Mouse (Mus musculus) hindbrain, embryonic 13.5 days (tissue): ENCODE data around the gene Rpl12. TPM values are rescaled to one million over a fixed set of nuclear protein-coding genes. Genes with fewer than 3 reads are reported as not detected.
"Not testable (repeated sequence)": the region's sequence is repeated elsewhere in the genome, so short reads cannot be mapped to it uniquely, and the experiment has no call there.

ENCODE experiments used
- ATAC-seq: fragments of 200-750 bp; cut with Nextera tagmentation; 2 replicates; pipeline ENCODE4 v1.8.0; 2017; ENCODE audit warnings: moderate TSS enrichment; ENCODE audit not compliant: low FRiP score
- H3K27ac ChIP-seq: fragments of 300-500 bp; sonication (generic); 2 replicates; pipeline ENCODE4 v1.5.1; 2015; ENCODE audit warnings: inconsistent platforms, mild to moderate bottlenecking, moderate library complexity
- H3K27me3 ChIP-seq: fragments of 300-500 bp; sonication (generic); 2 replicates; pipeline ENCODE4 v1.6.1; 2015; ENCODE audit warnings: mild to moderate bottlenecking, inconsistent platforms
- H3K36me3 ChIP-seq: fragments of 300-500 bp; sonication (generic); 2 replicates; pipeline ENCODE4 v1.6.1; 2015; ENCODE audit warnings: mild to moderate bottlenecking, inconsistent platforms
- H3K4me1 ChIP-seq: fragments of 300-500 bp; sonication (generic); replicated peaks from 2 replicates; pipeline ENCODE4 v1.6.1; 2015; ENCODE audit warnings: inconsistent platforms
- H3K4me2 ChIP-seq: fragments of 300-500 bp; sonication (generic); 2 replicates; pipeline ENCODE4 v1.6.1; 2015; ENCODE audit warnings: inconsistent platforms, mild to moderate bottlenecking, moderate library complexity
- H3K4me3 ChIP-seq: fragments of 300-500 bp; sonication (generic); 2 replicates; pipeline ENCODE4 v1.5.1; 2015; ENCODE audit warnings: mild to moderate bottlenecking, inconsistent platforms
- H3K9ac ChIP-seq: fragments of 300-500 bp; sonication (generic); 2 replicates; pipeline ENCODE4 v1.6.1; 2015; ENCODE audit warnings: mild to moderate bottlenecking, inconsistent platforms
- H3K9me3 ChIP-seq: fragments of 300-500 bp; sonication (generic); 2 replicates; pipeline ENCODE4 v1.6.1; 2016; ENCODE audit warnings: inconsistent platforms
- WGBS: fragments of 180-500 bp; shearing (Covaris S2); methylation state at CpG from one replicate; pipeline ENCODE4 v1.1.7; 2015; 5-methylcytosine and 5-hydroxymethylcytosine counted together
- polyA plus RNA-seq: library from polyadenylated mRNA; unstranded; fragments of >200 nt; fragmentation: Nextera tagmentation; extraction: Ambion mirVana; gene quantifications from 2 replicates; pipeline ENCODE4 v1.2.1, GENCODE M21; 2015

Rpl12 gene
- polyA plus RNA-seq, 1 experiment from 2014 or later: 92.0 TPM

- 53% methylated on average over 13 of the region's 13 CpGs for WGBS
- Histone ChIP-seq H3K27me3 (no peaks in the 10 kb centered on the region), H3K4me3 (no peak overlapping the region), H3K9ac (no peak overlapping the region), H3K9me3 (no peaks in the 10 kb centered on the region), H3K36me3 (peaks cover 14% of the 10 kb centered on the region), H3K4me2 (no peak overlapping the region), H3K27ac (no peak overlapping the region), H3K4me1 (no peaks in the 10 kb centered on the region)
- no peak for ATAC-seq
These were observed 28.9 kb downstream of the Rpl12 start for GRCm38 (mm10) chr2:32990167-32990832.

- 73% methylated on average over 6 of the region's 6 CpGs for WGBS
- no peak for ATAC-seq
These were observed 30.8 kb downstream of the Rpl12 start for GRCm38 (mm10) chr2:32992130-32992529.

GRCm38 (mm10) chr2:32997081-32997480, 35.7 kb downstream of the Rpl12 start:
- Histone ChIP-seq H3K36me3 (peaks cover 7% of the 10 kb centered on the region; the same call in 1 of the 2 replicates), H3K27me3 (no peaks in the 10 kb centered on the region), H3K4me1 (no peaks in the 10 kb centered on the region), H3K9me3 (no peaks in the 10 kb centered on the region), H3K4me3 (no peak overlapping the region), H3K4me2 (no peak overlapping the region), H3K27ac (no peak overlapping the region), H3K9ac (no peak overlapping the region)
- no peak for ATAC-seq
- 78% methylated on average over 6 of the region's 6 CpGs for WGBS

More at GRCm38 (mm10) chr2:32992130-32992529, 30.8 kb downstream of the Rpl12 start:
- no peak overlapping the region for H3K4me3 ChIP-seq
- no peaks in the 10 kb centered on the region for H3K4me1 ChIP-seq
- H3K9ac ChIP-seq: no peak overlapping the region
- no peak overlapping the region for H3K4me2 ChIP-seq
- H3K27me3 ChIP-seq: no peaks in the 10 kb centered on the region
- peaks cover 7% of the 10 kb centered on the region; the same call in 1 of the 2 replicates for H3K36me3 ChIP-seq
- no peaks in the 10 kb centered on the region for H3K9me3 ChIP-seq
- no peak overlapping the region for H3K27ac ChIP-seq

- no peak overlapping the region for H3K4me3 ChIP-seq
- no peaks in the 10 kb centered on the region for H3K4me1 ChIP-seq
- H3K36me3 ChIP-seq: peaks cover 11% of the 10 kb centered on the region
- H3K9ac ChIP-seq: no peak overlapping the region
- no peak for ATAC-seq
- 84% methylated on average over 4 of the region's 4 CpGs for WGBS
- H3K27ac ChIP-seq: no peak overlapping the region
- H3K27me3 ChIP-seq: no peaks in the 10 kb centered on the region
- no peak overlapping the region for H3K4me2 ChIP-seq
- H3K9me3 ChIP-seq: no peaks in the 10 kb centered on the region
These were observed 36.4 kb downstream of the Rpl12 start for GRCm38 (mm10) chr2:32997792-32998191.

GRCm38 (mm10) chr2:32999752-33000151, 38.4 kb downstream of the Rpl12 start:
- Histone ChIP-seq H3K9me3 (no peaks in the 10 kb centered on the region), H3K4me2 (no peak overlapping the region), H3K27me3 (no peaks in the 10 kb centered on the region), H3K4me3 (no peak overlapping the region), H3K4me1 (no peaks in the 10 kb centered on the region), H3K9ac (no peak overlapping the region), H3K36me3 (peaks cover 28% of the 10 kb centered on the region), H3K27ac (no peak overlapping the region)
- no peak for ATAC-seq
- 95% methylated on average over 2 of the region's 2 CpGs for whole genome bisulfite sequencing

GRCm38 (mm10) chr2:33002144-33002543, 40.8 kb downstream of the Rpl12 start:
- Histone ChIP-seq H3K9ac (no peak overlapping the region), H3K36me3 (peaks cover 47% of the 10 kb centered on the region), H3K9me3 (no peaks in the 10 kb centered on the region), H3K4me1 (no peaks in the 10 kb centered on the region), H3K27me3 (no peaks in the 10 kb centered on the region), H3K4me2 (no peak overlapping the region), H3K4me3 (no peak overlapping the region), H3K27ac (no peak overlapping the region)
- 86% methylated on average over 7 of the region's 7 CpGs for WGBS
- no peak for ATAC-seq

- Histone ChIP-seq H3K4me3 (no peak overlapping the region), H3K9ac (no peak overlapping the region), H3K9me3 (no peaks in the 10 kb centered on the region), H3K4me1 (no peaks in the 10 kb centered on the region), H3K27me3 (no peaks in the 10 kb centered on the region), H3K27ac (no peak overlapping the region), H3K4me2 (no peak overlapping the region), H3K36me3 (peaks cover 47% of the 10 kb centered on the region)
- 78% methylated on average over 5 of the region's 5 CpGs for WGBS
- no peak for ATAC-seq
These were observed 43.7 kb downstream of the Rpl12 start for GRCm38 (mm10) chr2:33005041-33005440.

GRCm38 (mm10) chr2:33009055-33009454, 47.7 kb downstream of the Rpl12 start:
- ATAC-seq, H3K27me3 ChIP-seq, H3K9me3 ChIP-seq, H3K4me2 ChIP-seq, H3K27ac ChIP-seq, H3K4me3 ChIP-seq, H3K9ac ChIP-seq, H3K4me1 ChIP-seq: not testable (repeated sequence)
- WGBS: 87% methylated on average over 4 of the region's 4 CpGs
- peaks cover 29% of the 10 kb centered on the region for H3K36me3 ChIP-seq

GRCm38 (mm10) chr2:33014877-33015276, 53.5 kb downstream of the Rpl12 start:
- H3K27me3 ChIP-seq: 0 out of 2 replicates have a peak, but pooled peaks cover 4% of the 10 kb centered on the region
- H3K4me3 ChIP-seq: no peak overlapping the region
- no peak overlapping the region for H3K4me2 ChIP-seq
- ATAC-seq: no peak
- H3K4me1 ChIP-seq: no peaks in the 10 kb centered on the region
- H3K27ac ChIP-seq: no peak overlapping the region
- no peaks in the 10 kb centered on the region for H3K9me3 ChIP-seq
- no peak overlapping the region for H3K9ac ChIP-seq
- peaks cover 7% of the 10 kb centered on the region; the same call in 1 of the 2 replicates for H3K36me3 ChIP-seq
- WGBS: 55% methylated on average over 5 of the region's 5 CpGs

Other genes with a start within 250 kb of the Rpl12 start
- gene Cdk9, start 248.5 kb upstream of the Rpl12 start, polyA plus RNA-seq: 74.9 and 81.9 TPM in 2 replicates
- gene Sh2d3c, start 240.5 kb upstream of the Rpl12 start, polyA plus RNA-seq: 41.8 and 50.5 TPM in 2 replicates
- 3.3 and 3.7 TPM in 2 replicates for gene 6330409D20Rik, start 220.5 kb upstream of the Rpl12 start, polyA plus RNA-seq
- gene Tor2a, start 204.3 kb upstream of the Rpl12 start, polyA plus RNA-seq: 54.2 and 54.4 TPM in 2 replicates
- 0.56 and 1.8 TPM in 2 replicates for gene Ttc16, start 185.9 kb upstream of the Rpl12 start, polyA plus RNA-seq
- 4.5 and 5.1 TPM in 2 replicates for gene Ptrh1, start 185.8 kb upstream of the Rpl12 start, polyA plus RNA-seq
- gene Cfap157, start 177.1 kb upstream of the Rpl12 start, polyA plus RNA-seq: 1.0 and 1.5 TPM in 2 replicates
- gene Stxbp1, start 114.3 kb upstream of the Rpl12 start, polyA plus RNA-seq: 180 and 193 TPM in 2 replicates
- gene Fam129b, start 85.4 kb upstream of the Rpl12 start, polyA plus RNA-seq: 31.6 and 32.4 TPM in 2 replicates
- 19.6 and 26.0 TPM in 2 replicates for gene Lrsam1, start 55 bp downstream of the Rpl12 start, polyA plus RNA-seq
- 19.8 and 25.7 TPM in 2 replicates for gene Slc2a8, start 20.5 kb downstream of the Rpl12 start, polyA plus RNA-seq
- 36.6 and 39.4 TPM in 2 replicates for gene Garnl3, start 170.1 kb downstream of the Rpl12 start, polyA plus RNA-seq